Mouse (Mus musculus): ENCODE data around the gene Psapl1. TPM values are rescaled to one million over a fixed set of nuclear protein-coding genes. Genes with fewer than 3 reads are reported as not detected.

The Psapl1 gene
- polyA plus RNA-seq, 1 experiment = 0.16 TPM

DNA sequence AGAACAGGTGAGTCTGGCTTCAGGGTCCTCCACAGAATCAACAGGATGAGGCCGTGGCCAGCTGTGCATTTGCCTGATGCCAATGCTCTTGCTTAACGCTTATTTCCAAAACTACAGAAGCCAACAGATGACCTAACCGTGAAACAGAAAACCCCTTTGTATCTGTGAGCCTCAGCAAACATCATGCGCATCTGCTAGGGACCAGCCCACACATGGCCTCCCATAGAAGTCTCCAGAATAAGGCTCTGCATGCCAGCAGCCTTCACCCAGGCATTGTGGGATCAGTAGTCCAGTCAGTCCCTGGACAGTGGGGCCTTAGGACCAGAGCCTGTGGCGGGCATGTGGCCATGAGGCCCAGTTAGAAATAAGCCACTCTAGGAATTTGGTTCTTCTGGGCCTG lies 400 bp upstream of the Psapl1 start:
- H3K27me3 ChIP-seq (ENCODE audit: control insufficient read depth, insufficient read depth, low read length) = no peaks in the 10 kb centered on the region
- H3K36me3 ChIP-seq (ENCODE audit: control insufficient read depth, insufficient read depth, low read length) = no peaks in the 10 kb centered on the region
- WGBS = 88% methylated on average over 5 of the region's 5 CpGs
- H3K4me1 ChIP-seq (ENCODE audit: control insufficient read depth, insufficient read depth, insufficient read length, low read length) = no peaks in the 10 kb centered on the region
- TF ChIP-seq CTCF (IDR thresholded peaks at IDR 0.05; ENCODE audit: extremely low read depth, insufficient read length, insufficient replicate concordance, low read depth, low read length) (no peak), POLR2A (IDR thresholded peaks at IDR 0.05; ENCODE audit: low read depth, low read length) (no peak)
- no peak overlapping the region for H3K27ac ChIP-seq (ENCODE audit: insufficient read depth, low read depth, low read length)
- no peak overlapping the region for H3K4me3 ChIP-seq (ENCODE audit: low read depth, low read length)

DNA sequence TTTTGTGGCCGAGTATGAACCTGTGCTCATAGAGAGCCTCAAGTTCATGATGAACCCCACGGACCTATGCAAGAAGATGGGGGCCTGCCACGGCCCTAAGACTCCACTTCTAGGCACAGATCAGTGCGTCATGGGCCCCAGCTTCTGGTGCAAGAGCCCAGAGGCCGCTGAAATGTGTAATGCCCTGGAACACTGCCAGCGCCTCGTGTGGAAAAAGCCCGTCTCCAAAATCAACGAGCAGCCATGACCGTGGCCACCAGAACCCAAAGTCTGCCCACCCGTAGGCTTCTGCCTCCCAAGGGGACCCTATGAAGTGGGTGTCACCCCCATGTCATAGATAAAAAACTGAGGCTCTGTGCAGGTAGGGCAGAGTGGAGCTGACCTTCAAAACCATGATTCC lies 1.6 kb downstream of the Psapl1 start:
- 66% methylated on average over 11 of the region's 11 CpGs for WGBS
- H3K27me3 ChIP-seq (ENCODE audit: control insufficient read depth, insufficient read depth, low read length) = no peaks in the 10 kb centered on the region
- H3K36me3 ChIP-seq (ENCODE audit: control insufficient read depth, insufficient read depth, low read length) = no peaks in the 10 kb centered on the region
- no peak for TF ChIP-seq CTCF (IDR thresholded peaks at IDR 0.05; ENCODE audit: extremely low read depth, insufficient read length, insufficient replicate concordance, low read depth, low read length)
- no peak for TF ChIP-seq POLR2A (IDR thresholded peaks at IDR 0.05; ENCODE audit: low read depth, low read length)
- H3K4me3 ChIP-seq (ENCODE audit: low read depth, low read length) = no peak overlapping the region
- no peaks in the 10 kb centered on the region for H3K4me1 ChIP-seq (ENCODE audit: control insufficient read depth, insufficient read depth, insufficient read length, low read length)
- H3K27ac ChIP-seq (ENCODE audit: insufficient read depth, low read depth, low read length) = no peak overlapping the region

GRCm38 (mm10) chr5:36208803-36209202 lies 5.0 kb downstream of the Psapl1 start:
- WGBS = 59% methylated on average over 3 of the region's 3 CpGs
- no peak for TF ChIP-seq POLR2A (IDR thresholded peaks at IDR 0.05; ENCODE audit: low read depth, low read length)
- TF ChIP-seq CTCF (IDR thresholded peaks at IDR 0.05; ENCODE audit: extremely low read depth, insufficient read length, insufficient replicate concordance, low read depth, low read length) = no peak
- Histone ChIP-seq H3K27me3 (ENCODE audit: control insufficient read depth, insufficient read depth, low read length) (no peaks in the 10 kb centered on the region), H3K4me3 (ENCODE audit: low read depth, low read length) (no peak overlapping the region), H3K36me3 (ENCODE audit: control insufficient read depth, insufficient read depth, low read length) (no peaks in the 10 kb centered on the region), H3K4me1 (ENCODE audit: control insufficient read depth, insufficient read depth, insufficient read length, low read length) (no peaks in the 10 kb centered on the region), H3K27ac (ENCODE audit: insufficient read depth, low read depth, low read length) (no peak overlapping the region)

DNA sequence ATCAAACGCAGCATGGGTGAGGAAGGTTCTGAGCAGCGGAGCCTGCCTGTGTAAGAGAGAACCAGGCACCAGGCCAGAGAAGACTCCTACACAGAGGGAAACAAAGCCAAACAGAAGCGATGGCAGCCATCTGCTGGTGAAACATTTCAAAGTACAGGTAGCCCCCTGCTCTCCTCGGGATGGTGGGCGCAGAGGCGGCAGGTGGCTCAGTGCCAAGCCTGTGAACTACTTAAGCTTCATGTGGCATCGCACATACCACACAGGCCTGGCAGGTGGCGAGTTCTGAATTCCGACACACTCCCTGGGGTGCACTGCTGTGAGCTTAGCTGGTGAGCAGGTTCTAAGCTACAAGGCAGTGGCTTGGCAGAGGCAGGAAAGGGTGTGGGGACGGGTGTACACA lies 9.5 kb downstream of the Psapl1 start:
- Histone ChIP-seq H3K36me3 (ENCODE audit: control insufficient read depth, insufficient read depth, low read length) (no peaks in the 10 kb centered on the region), H3K4me3 (ENCODE audit: low read depth, low read length) (no peak overlapping the region), H3K27ac (ENCODE audit: insufficient read depth, low read depth, low read length) (no peak overlapping the region), H3K4me1 (ENCODE audit: control insufficient read depth, insufficient read depth, insufficient read length, low read length) (no peaks in the 10 kb centered on the region), H3K27me3 (ENCODE audit: control insufficient read depth, insufficient read depth, low read length) (no peaks in the 10 kb centered on the region)
- TF ChIP-seq POLR2A (IDR thresholded peaks at IDR 0.05; ENCODE audit: low read depth, low read length) (no peak), CTCF (IDR thresholded peaks at IDR 0.05; ENCODE audit: extremely low read depth, insufficient read length, insufficient replicate concordance, low read depth, low read length) (no peak)
- WGBS = 78% methylated on average over 10 of the region's 10 CpGs

GRCm38 (mm10) chr5:36220105-36220504 lies 16.3 kb downstream of the Psapl1 start:
- no peaks in the 10 kb centered on the region for H3K27me3 ChIP-seq (ENCODE audit: control insufficient read depth, insufficient read depth, low read length)
- no peak for TF ChIP-seq CTCF (IDR thresholded peaks at IDR 0.05; ENCODE audit: extremely low read depth, insufficient read length, insufficient replicate concordance, low read depth, low read length)
- no peak for TF ChIP-seq POLR2A (IDR thresholded peaks at IDR 0.05; ENCODE audit: low read depth, low read length)
- 86% methylated on average over 4 of the region's 4 CpGs for WGBS
- no peak overlapping the region for H3K27ac ChIP-seq (ENCODE audit: insufficient read depth, low read depth, low read length)
- no peaks in the 10 kb centered on the region for H3K36me3 ChIP-seq (ENCODE audit: control insufficient read depth, insufficient read depth, low read length)
- no peaks in the 10 kb centered on the region for H3K4me1 ChIP-seq (ENCODE audit: control insufficient read depth, insufficient read depth, insufficient read length, low read length)
- no peak overlapping the region for H3K4me3 ChIP-seq (ENCODE audit: low read depth, low read length)

- 76% methylated on average over 6 of the region's 6 CpGs for WGBS
- TF ChIP-seq CTCF (IDR thresholded peaks at IDR 0.05; ENCODE audit: extremely low read depth, insufficient read length, insufficient replicate concordance, low read depth, low read length) (no peak), POLR2A (IDR thresholded peaks at IDR 0.05; ENCODE audit: low read depth, low read length) (no peak)
Measured at GRCm38 (mm10) chr5:36220626-36221025, 16.8 kb downstream of the Psapl1 start.

GRCm38 (mm10) chr5:36223787-36224186 lies 20.0 kb downstream of the Psapl1 start:
- Histone ChIP-seq H3K27ac (ENCODE audit: insufficient read depth, low read depth, low read length) (no peak overlapping the region), H3K4me1 (ENCODE audit: control insufficient read depth, insufficient read depth, insufficient read length, low read length) (no peaks in the 10 kb centered on the region), H3K4me3 (ENCODE audit: low read depth, low read length) (no peak overlapping the region), H3K36me3 (ENCODE audit: control insufficient read depth, insufficient read depth, low read length) (no peaks in the 10 kb centered on the region), H3K27me3 (ENCODE audit: control insufficient read depth, insufficient read depth, low read length) (no peaks in the 10 kb centered on the region)
- 76% methylated on average over 6 of the region's 6 CpGs for WGBS
- TF ChIP-seq POLR2A (IDR thresholded peaks at IDR 0.05; ENCODE audit: low read depth, low read length) (no peak), CTCF (IDR thresholded peaks at IDR 0.05; ENCODE audit: extremely low read depth, insufficient read length, insufficient replicate concordance, low read depth, low read length) (peak; percentile 50; the same call in 1 of the 2 replicates)

More at GRCm38 (mm10) chr5:36220626-36221025, 16.8 kb downstream of the Psapl1 start:
- Histone ChIP-seq H3K36me3 (ENCODE audit: control insufficient read depth, insufficient read depth, low read length) (no peaks in the 10 kb centered on the region), H3K4me1 (ENCODE audit: control insufficient read depth, insufficient read depth, insufficient read length, low read length) (no peaks in the 10 kb centered on the region), H3K27me3 (ENCODE audit: control insufficient read depth, insufficient read depth, low read length) (no peaks in the 10 kb centered on the region), H3K4me3 (ENCODE audit: low read depth, low read length) (no peak overlapping the region), H3K27ac (ENCODE audit: insufficient read depth, low read depth, low read length) (no peak overlapping the region)

Measured in small intestine, adult 2 months (tissue).